Mouse (Mus musculus) testis, postnatal 10 days (tissue): ENCODE measurements around the gene Wdr62.

Experiments used
- DNase-seq: peaks from one replicate; pipeline ENCODE4 v3.0.0; 2021; ENCODE audit warnings: low spot score

Gene Wdr62

GRCm38 (mm10) chr7:30306083-30306779 lies 26.0 kb upstream of the Wdr62 start:
- DNase-seq, result no peak

GRCm38 (mm10) chr7:30300914-30301313 lies 20.7 kb upstream of the Wdr62 start:
- no peak for DNase-seq

GRCm38 (mm10) chr7:30297266-30297665 lies 17.0 kb upstream of the Wdr62 start:
- no peak for DNase-seq

GRCm38 (mm10) chr7:30296816-30297215 lies 16.6 kb upstream of the Wdr62 start:
- no peak for DNase-seq

GRCm38 (mm10) chr7:30295103-30295502 lies 14.9 kb upstream of the Wdr62 start:
- DNase-seq, result peak; percentile 78

GRCm38 (mm10) chr7:30294296-30294695 lies 14.1 kb upstream of the Wdr62 start:
- no peak for DNase-seq

GRCm38 (mm10) chr7:30293795-30294194 lies 13.6 kb upstream of the Wdr62 start:
- DNase-seq, result no peak

GRCm38 (mm10) chr7:30291215-30292131 lies 11.3 kb upstream of the Wdr62 start, which contains the start of gene Clip3:
Gene Clip3 (plus strand): TSS chr7:30291728.
- DNase-seq, result peak; percentile 92

- DNase-seq, result peak; percentile 69
Measured at GRCm38 (mm10) chr7:30289714-30290399, 9.6 kb upstream of the Wdr62 start.

- DNase-seq, result peak; percentile 39
Measured at GRCm38 (mm10) chr7:30289071-30289713, 9.0 kb upstream of the Wdr62 start.

GRCm38 (mm10) chr7:30288046-30288445 lies 7.8 kb upstream of the Wdr62 start:
- no peak for DNase-seq

- DNase-seq, result no peak
Measured at GRCm38 (mm10) chr7:30286701-30287410, 6.6 kb upstream of the Wdr62 start.

- DNase-seq, result no peak
Measured at GRCm38 (mm10) chr7:30282740-30283139, 2.5 kb upstream of the Wdr62 start.

- no peak for DNase-seq
Measured at GRCm38 (mm10) chr7:30281522-30281921, 1.3 kb upstream of the Wdr62 start.

GRCm38 (mm10) chr7:30280670-30281138 lies 485 bp upstream of the Wdr62 start:
- peak; percentile 87 for DNase-seq

- no peak for DNase-seq
Measured at GRCm38 (mm10) chr7:30279536-30279935, 683 bp downstream of the Wdr62 start.

GRCm38 (mm10) chr7:30278911-30279310 lies 1.3 kb downstream of the Wdr62 start:
- no peak for DNase-seq

- no peak for DNase-seq
Measured at GRCm38 (mm10) chr7:30274383-30274782, 5.8 kb downstream of the Wdr62 start.

GRCm38 (mm10) chr7:30269641-30270040 lies 10.6 kb downstream of the Wdr62 start:
- DNase-seq, result no peak

- DNase-seq, result no peak
Measured at GRCm38 (mm10) chr7:30266780-30267179, 13.4 kb downstream of the Wdr62 start.

- no peak for DNase-seq
Measured at GRCm38 (mm10) chr7:30265935-30266334, 14.3 kb downstream of the Wdr62 start.
